Mouse (Mus musculus) embryonic fibroblast, embryonic 13.5 days (primary cell): Measurements from ENCODE around the gene Susd5. TPM values are rescaled to one million over a fixed set of nuclear protein-coding genes. Genes with fewer than 3 reads are reported as not detected.

Source experiments
- H3K27ac ChIP-seq: 2 replicates; pipeline ENCODE4 v1.5.1; 2012; ENCODE audit warnings: low read length, control low read depth, inconsistent platforms; ENCODE audit not compliant: insufficient read depth
- H3K4me1 ChIP-seq: 2 replicates; pipeline ENCODE4 v1.6.1; 2011; ENCODE audit warnings: low read length; ENCODE audit not compliant: control insufficient read depth, insufficient read depth
- H3K4me3 ChIP-seq: 2 replicates; pipeline ENCODE4 v1.5.1; 2011; ENCODE audit warnings: mild to moderate bottlenecking, control low read depth, low read length; ENCODE audit not compliant: insufficient read depth
- CTCF ChIP-seq: IDR thresholded peaks from 2 replicates; pipeline ENCODE4 v1.5.1; 2011; ENCODE audit warnings: mild to moderate bottlenecking, control low read depth, low read length, moderate library complexity, borderline replicate concordance; ENCODE audit not compliant: insufficient read depth
- POLR2A ChIP-seq: IDR thresholded peaks from 2 replicates; pipeline ENCODE4 v1.6.1; 2011; ENCODE audit warnings: low read depth, mild to moderate bottlenecking, control low read depth, low read length, moderate library complexity
- polyA plus RNA-seq: library from polyadenylated mRNA; stranded (reverse); fragments of >200 nt; gene quantifications from 2 replicates; pipeline ENCODE4 v1.2.4, GENCODE M21; 2011; ENCODE audit warnings: low read depth; ENCODE audit not compliant: missing spikeins, insufficient read length

The Susd5 gene
- polyA plus RNA-seq, 1 experiment, result 0.51 TPM

DNA sequence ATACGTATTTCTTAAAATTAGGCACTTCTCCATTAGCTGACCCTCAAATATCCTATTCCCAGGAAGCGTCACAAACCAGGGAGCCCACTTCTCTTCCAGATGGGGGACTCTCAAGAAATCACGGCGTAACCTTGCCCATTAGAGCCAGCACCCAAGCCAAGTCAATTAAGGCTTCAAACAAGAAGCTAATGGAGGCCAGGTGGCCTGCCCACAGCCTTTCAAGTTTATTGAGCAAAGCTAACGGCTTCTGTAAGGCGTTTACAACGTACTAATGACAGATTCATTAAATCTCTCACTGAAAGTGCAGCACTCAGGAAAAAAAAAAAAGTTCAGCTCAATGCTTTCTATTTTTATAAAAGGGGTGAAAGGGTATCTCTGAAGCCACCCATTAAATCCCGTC is 31.1 kb upstream of the Susd5 start:
- Histone ChIP-seq H3K4me3 (peak overlapping the region; percentile 75), H3K27ac (no peak overlapping the region)
- no peak for TF ChIP-seq POLR2A
- TF ChIP-seq CTCF, result no peak

DNA sequence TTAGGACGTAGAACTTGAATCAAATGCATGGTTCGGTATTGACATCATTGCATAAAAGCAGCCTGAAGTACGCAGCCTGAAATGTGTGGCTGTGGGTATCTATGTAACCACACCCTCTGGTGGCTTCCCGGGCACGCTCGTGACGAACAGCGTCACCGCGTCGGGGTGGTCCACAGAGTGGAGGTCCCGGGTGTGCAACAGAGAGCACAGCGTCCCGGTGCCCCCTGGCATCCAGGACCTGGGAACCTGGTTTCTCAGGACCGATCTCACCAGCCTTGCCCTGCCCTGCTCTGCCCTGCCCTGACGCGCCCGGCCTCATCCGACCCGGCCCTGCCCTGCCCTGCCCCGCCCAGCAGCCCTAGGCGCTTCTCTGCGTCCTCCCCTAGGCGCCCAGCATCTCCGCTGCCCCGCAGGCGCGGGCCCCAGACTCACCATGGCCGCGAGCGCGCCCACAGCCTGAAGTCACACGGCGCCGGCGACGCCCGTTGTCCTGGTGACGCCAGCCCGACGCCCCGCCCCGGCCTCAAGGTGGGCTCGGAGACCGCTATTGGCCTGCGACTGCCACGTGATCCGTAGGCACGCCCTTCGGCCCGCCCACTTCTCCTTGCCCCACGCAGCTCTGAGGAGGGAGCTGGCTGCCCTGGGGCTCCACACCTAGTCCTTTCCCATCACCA is 30.5 kb upstream of the Susd5 start:
- Histone ChIP-seq H3K27ac (no peak overlapping the region), H3K4me1 (peaks cover 2% of the 10 kb centered on the region), H3K4me3 (peak overlapping the region; percentile 75)
- TF ChIP-seq CTCF (no peak), POLR2A (peak; percentile 50)

More for the DNA sequence above, 31.1 kb upstream of the Susd5 start:
- H3K4me1 ChIP-seq, result peaks cover 2% of the 10 kb centered on the region

DNA sequence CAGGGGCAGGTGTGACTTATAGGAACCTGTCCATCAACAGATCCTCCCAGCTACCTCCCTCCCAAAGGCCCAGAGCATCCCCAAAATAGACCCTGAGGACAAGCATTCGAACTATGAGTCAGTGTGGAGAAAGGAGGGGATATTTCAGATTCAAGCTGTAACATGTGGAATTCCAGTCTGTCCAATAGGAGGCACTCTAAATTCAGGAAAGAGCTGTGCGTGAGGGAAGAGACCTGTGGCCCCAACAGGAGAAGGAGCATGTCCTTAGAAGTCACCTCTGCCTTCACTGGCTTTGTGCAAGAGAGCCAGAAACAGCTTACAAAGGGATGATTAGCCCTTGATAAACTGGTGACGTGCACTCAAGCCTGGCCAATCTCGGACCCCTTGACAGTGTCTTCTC is 16.0 kb upstream of the Susd5 start:
- TF ChIP-seq CTCF (no peak), POLR2A (no peak)
- Histone ChIP-seq H3K4me3 (no peak overlapping the region), H3K4me1 (no peaks in the 10 kb centered on the region), H3K27ac (no peak overlapping the region)

DNA sequence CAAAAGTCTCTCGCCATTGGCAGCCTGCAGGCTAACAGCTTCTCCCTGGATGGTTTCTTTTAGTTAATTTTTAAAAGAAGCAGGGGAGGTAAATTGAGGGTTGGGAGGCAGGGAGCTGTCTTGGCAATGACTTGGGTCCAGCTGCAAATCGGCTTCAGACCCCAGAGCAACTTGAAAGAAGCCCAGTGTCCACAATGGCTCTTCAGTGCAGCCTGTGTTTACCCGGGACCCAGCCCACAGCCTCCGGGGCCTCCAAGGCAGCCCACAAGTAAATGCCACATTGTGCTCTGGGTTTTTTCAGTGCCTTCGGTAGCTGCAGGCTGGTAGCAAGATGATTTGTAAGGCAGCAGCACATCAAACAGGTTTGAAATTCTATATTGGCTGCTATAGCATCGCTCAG is 14.4 kb upstream of the Susd5 start:
- Histone ChIP-seq H3K27ac (no peak overlapping the region), H3K4me1 (no peaks in the 10 kb centered on the region), H3K4me3 (no peak overlapping the region)
- TF ChIP-seq CTCF (no peak), POLR2A (no peak)

DNA sequence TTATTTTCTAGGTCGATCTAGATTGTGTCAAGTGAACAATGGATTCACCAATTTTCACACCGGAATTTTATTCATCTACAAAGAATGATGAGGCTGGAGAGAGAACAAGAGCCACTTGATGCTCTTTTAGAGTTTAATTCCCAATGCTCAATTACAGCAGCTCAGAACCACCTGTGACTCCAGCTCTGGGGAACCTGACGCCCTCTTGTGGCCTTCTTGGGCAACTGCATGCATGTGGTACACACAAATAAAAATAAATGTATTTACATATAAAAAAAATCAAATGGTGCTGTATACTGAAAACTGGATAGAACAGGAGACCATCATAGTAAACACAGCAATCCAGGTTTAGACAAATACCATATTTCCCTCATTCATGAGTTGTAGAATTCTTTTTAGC is 12.5 kb upstream of the Susd5 start:
- no peaks in the 10 kb centered on the region for H3K4me1 ChIP-seq
- no peak overlapping the region for H3K4me3 ChIP-seq
- H3K27ac ChIP-seq, result no peak overlapping the region
- no peak for TF ChIP-seq POLR2A
- TF ChIP-seq CTCF, result peak; percentile 40; the same call in 1 of the 2 replicates

DNA sequence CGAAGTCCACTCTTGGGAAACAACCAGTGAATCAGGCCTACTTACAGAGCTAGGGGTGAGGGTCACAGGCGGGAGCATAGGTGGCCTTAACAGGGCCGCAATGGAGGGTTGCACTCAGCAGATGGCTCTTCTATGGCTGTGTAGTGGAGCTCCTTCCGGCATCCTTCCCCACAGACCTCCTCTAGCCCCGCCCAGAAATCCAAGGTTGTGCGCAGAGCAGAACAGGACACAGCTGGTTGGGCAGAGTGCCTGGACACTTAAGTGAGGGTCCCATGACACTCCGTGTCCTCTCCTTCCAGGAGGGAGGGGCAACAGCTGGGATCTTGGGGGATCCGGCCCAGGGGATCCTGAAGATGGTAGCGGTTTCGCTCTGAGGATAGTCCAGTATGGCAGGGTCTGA is 10.9 kb upstream of the Susd5 start, which contains the start of gene Fbxl2:
Gene Fbxl2, minus strand, starts transcription at position 164 of the 400 bp plus-strand sequence.
- Histone ChIP-seq H3K4me1 (no peaks in the 10 kb centered on the region), H3K27ac (no peak within 1 kb of the TSS), H3K4me3 (no peak within 1 kb of the TSS)
- TF ChIP-seq POLR2A (no peak), CTCF (no peak)

DNA sequence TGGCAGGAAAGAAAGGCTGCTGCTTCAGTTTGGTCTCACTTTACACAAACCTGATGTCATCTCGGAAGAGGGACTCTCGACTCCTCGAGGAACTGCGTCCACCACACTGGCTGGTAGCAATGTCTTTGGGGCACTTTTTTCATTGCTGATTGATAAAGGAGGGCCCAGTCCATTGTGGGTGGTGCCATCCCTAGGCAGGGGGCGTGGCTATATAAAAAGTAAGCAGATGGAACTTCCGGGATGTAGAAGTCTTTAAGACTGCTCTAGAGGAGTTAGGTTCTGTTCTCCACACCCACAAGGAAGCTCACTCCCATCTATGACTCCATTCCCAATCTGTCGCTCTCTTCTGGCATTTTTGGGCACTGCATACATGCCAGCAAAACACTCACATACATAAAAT is 10.3 kb upstream of the Susd5 start:
- no peak for TF ChIP-seq POLR2A
- no peak for TF ChIP-seq CTCF
- Histone ChIP-seq H3K27ac (no peak overlapping the region), H3K4me3 (no peak overlapping the region), H3K4me1 (no peaks in the 10 kb centered on the region)

DNA sequence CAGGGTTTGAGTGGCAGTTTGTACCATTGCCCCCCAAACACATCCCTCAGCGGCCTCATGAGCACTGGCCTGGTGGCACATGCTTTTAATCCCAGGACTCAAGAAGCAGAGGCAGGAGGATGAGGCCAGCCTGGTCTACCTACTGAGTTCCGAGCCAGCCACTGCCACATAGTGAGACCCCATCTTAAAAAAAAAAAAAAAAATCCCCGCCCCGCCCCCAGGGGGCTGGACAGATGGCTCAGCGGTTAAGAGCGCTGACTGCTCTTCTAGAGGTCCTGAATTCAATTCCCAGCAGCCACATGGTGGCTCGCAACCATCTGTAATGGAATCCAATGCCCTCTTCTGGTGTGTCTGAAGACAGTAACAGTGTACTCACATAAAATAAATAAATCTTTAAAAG is 6.8 kb upstream of the Susd5 start:
- no peak for TF ChIP-seq POLR2A
- no peak for TF ChIP-seq CTCF
- Histone ChIP-seq H3K4me3 (no peak overlapping the region), H3K4me1 (no peaks in the 10 kb centered on the region), H3K27ac (no peak overlapping the region)

DNA sequence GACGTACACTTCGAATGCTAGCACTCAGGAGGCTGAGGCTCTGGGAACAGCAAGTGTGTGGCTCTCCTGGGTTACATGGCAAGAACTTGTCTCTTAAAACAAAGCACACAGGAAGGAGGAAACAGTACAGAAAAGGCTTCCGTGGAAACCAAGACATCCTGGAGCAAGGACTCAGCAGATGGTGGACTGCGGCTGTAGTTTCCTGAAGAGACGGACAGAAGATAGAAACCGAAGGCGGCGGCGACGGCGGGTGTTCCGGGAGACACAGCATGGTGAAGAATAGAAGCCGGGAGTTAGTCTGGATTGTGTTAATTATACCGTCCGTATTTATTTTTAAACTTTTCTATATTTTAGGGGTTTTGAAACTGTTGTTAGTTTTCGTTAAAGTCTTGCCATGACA is 6.2 kb upstream of the Susd5 start:
- TF ChIP-seq CTCF (no peak), POLR2A (no peak)
- Histone ChIP-seq H3K27ac (no peak overlapping the region), H3K4me3 (no peak overlapping the region), H3K4me1 (no peaks in the 10 kb centered on the region)

DNA sequence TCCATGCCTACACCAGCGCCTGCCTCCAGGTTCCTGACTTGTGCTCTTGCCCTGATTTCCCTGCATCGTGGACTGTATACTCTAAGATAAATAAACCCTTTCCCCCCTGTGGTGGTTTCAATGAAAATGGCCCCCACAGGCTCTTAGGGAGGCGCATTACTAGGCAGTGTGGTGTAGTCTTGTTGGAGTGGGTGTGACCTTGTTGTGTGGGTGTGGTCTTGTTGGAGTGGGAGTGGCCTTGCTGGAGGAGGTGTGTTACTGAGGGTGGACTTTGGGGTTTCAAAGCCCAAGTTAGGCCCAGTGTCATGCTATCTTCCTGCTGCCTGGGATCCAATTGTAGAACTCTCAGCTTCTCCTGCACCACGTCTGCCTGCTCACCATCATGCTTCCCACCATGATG is 4.9 kb upstream of the Susd5 start:
- no peaks in the 10 kb centered on the region for H3K4me1 ChIP-seq
- TF ChIP-seq POLR2A (no peak), CTCF (no peak)
- H3K4me3 ChIP-seq, result no peak overlapping the region
- H3K27ac ChIP-seq, result no peak overlapping the region
